Mouse (Mus musculus) heart, embryonic 16.5 days (tissue): Measurements from ENCODE around the gene Itga2b. TPM values are rescaled to one million over a fixed set of nuclear protein-coding genes. Genes with fewer than 3 reads are reported as not detected.

Source experiments
- ATAC-seq: fragments of 200-750 bp; cut with Nextera tagmentation; replicated peaks from 2 replicates; pipeline ENCODE4 v1.8.0; 2017; ENCODE audit warnings: moderate number of reproducible peaks; ENCODE audit not compliant: insufficient read depth, low FRiP score; ENCODE audit errors: extremely low read depth
- H3K27ac ChIP-seq: fragments of 300-500 bp; sonication (generic); 2 replicates; pipeline ENCODE4 v1.5.1; 2014; ENCODE audit warnings: mild to moderate bottlenecking, low read length, control low read depth, moderate library complexity
- H3K27me3 ChIP-seq: fragments of 300-500 bp; sonication (generic); 2 replicates; pipeline ENCODE4 v1.6.1; 2014; ENCODE audit warnings: low read length, mixed read lengths; ENCODE audit not compliant: control insufficient read depth, insufficient read depth
- H3K36me3 ChIP-seq: fragments of 300-500 bp; sonication (generic); 2 replicates; pipeline ENCODE4 v1.6.1; 2014; ENCODE audit not compliant: control insufficient read depth, insufficient read depth
- H3K4me1 ChIP-seq: fragments of 300-500 bp; sonication (generic); 2 replicates; pipeline ENCODE4 v1.6.1; 2014; ENCODE audit warnings: low read length, mixed read lengths; ENCODE audit not compliant: control insufficient read depth, insufficient read depth
- H3K4me2 ChIP-seq: fragments of 300-500 bp; sonication (generic); 2 replicates; pipeline ENCODE4 v1.6.1; 2014; ENCODE audit warnings: low read depth, mild to moderate bottlenecking, control low read depth, low read length
- H3K4me3 ChIP-seq: fragments of 300-500 bp; sonication (generic); 2 replicates; pipeline ENCODE4 v1.5.1; 2014; ENCODE audit warnings: mild to moderate bottlenecking, control low read depth, low read length
- H3K9ac ChIP-seq: fragments of 300-500 bp; sonication (generic); 2 replicates; pipeline ENCODE4 v1.6.1; 2014; ENCODE audit warnings: low read length, control low read depth
- H3K9me3 ChIP-seq: fragments of 300-500 bp; sonication (generic); replicated peaks from 2 replicates; pipeline ENCODE4 v1.6.1; 2016; ENCODE audit warnings: low read length; ENCODE audit not compliant: control insufficient read depth
- WGBS: fragments of 180-500 bp; shearing (Covaris S2); extraction: QIAGEN DNeasy Blood & Tissue Kit; methylation state at CpG from one replicate; pipeline ENCODE4 v1.1.7; 2014; 5-methylcytosine and 5-hydroxymethylcytosine counted together
- microRNA-seq: library from miRNA; unstranded; fragments of <30 nt; microRNA quantifications from one replicate; pipeline ENCODE4, GENCODE M21; 2017
- polyA plus RNA-seq: library from polyadenylated mRNA; unstranded; fragments of >200 nt; fragmentation: Nextera tagmentation; extraction: Ambion mirVana; gene quantifications from 2 replicates; pipeline ENCODE4 v1.2.1, GENCODE M21; 2015

The Itga2b gene
- polyA plus RNA-seq, 1 experiment from 2014 or later = 6.6 TPM

- H3K27me3 ChIP-seq = no peaks in the 10 kb centered on the region
- H3K27ac ChIP-seq = peak overlapping the region; percentile 96
- H3K4me1 ChIP-seq = peaks cover 21% of the 10 kb centered on the region
- WGBS = under 1% methylated on average over 79 of the region's 85 CpGs
- H3K9me3 ChIP-seq = no peaks in the 10 kb centered on the region
- H3K9ac ChIP-seq = peak overlapping the region; percentile 96
- peaks cover 16% of the 10 kb centered on the region for H3K36me3 ChIP-seq
- peak overlapping the region; percentile 91 for H3K4me2 ChIP-seq
- H3K4me3 ChIP-seq = peak overlapping the region; percentile 80
- ATAC-seq = peak; percentile 76
Observed at GRCm38 (mm10) chr11:102406900-102407833, 62.8 kb downstream of the Itga2b start.

DNA sequence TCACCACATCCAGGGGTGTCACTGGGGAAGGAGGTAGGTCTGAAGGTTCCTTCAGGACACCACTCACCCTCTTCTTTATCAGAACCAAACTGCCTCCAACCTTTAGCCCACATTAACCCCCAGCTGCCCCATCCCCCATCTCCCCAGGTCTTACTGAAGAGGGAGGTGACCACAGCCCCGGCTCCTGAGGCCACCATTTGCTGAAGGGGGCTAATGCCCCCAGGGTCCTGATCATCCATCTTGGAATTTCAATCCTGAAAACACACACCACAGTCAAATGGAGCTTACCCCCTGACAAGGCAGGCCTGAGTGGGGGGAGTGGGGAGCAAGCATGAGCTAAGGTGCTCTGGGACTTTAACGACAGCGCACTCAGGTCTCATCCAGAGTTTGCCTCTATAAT, 63.5 kb downstream of the Itga2b start:
- Histone ChIP-seq H3K4me2 (peak overlapping the region; percentile 91), H3K9ac (peak overlapping the region; percentile 96), H3K27me3 (no peaks in the 10 kb centered on the region), H3K4me3 (peak overlapping the region; percentile 80), H3K9me3 (no peaks in the 10 kb centered on the region), H3K36me3 (peaks cover 16% of the 10 kb centered on the region), H3K4me1 (peaks cover 19% of the 10 kb centered on the region), H3K27ac (peak overlapping the region; percentile 96)
- 10% methylated on average over 3 of the region's 3 CpGs for WGBS
- no peak for ATAC-seq

GRCm38 (mm10) chr11:102405544-102406285, 64.2 kb downstream of the Itga2b start:
- no peak overlapping the region for H3K27ac ChIP-seq
- H3K27me3 ChIP-seq = peaks cover under 1% of the 10 kb centered on the region; the same call in 1 of the 2 replicates
- H3K4me3 ChIP-seq = peak overlapping the region; percentile 80
- no peak for ATAC-seq
- peak overlapping the region; percentile 91 for H3K4me2 ChIP-seq
- 83% methylated on average over 11 of the region's 11 CpGs for WGBS
- H3K9ac ChIP-seq = peak overlapping the region; percentile 96
- peaks cover 16% of the 10 kb centered on the region for H3K36me3 ChIP-seq
- peaks cover 16% of the 10 kb centered on the region for H3K4me1 ChIP-seq
- no peaks in the 10 kb centered on the region for H3K9me3 ChIP-seq

GRCm38 (mm10) chr11:102404161-102405010, 65.5 kb downstream of the Itga2b start:
- Histone ChIP-seq H3K4me2 (no peak overlapping the region), H3K27me3 (peaks cover 11% of the 10 kb centered on the region), H3K9ac (no peak overlapping the region), H3K9me3 (no peaks in the 10 kb centered on the region), H3K36me3 (peaks cover 16% of the 10 kb centered on the region), H3K4me3 (no peak overlapping the region), H3K27ac (no peak overlapping the region), H3K4me1 (peaks cover 14% of the 10 kb centered on the region)
- WGBS = 81% methylated on average over 18 of the region's 18 CpGs
- ATAC-seq = no peak

DNA sequence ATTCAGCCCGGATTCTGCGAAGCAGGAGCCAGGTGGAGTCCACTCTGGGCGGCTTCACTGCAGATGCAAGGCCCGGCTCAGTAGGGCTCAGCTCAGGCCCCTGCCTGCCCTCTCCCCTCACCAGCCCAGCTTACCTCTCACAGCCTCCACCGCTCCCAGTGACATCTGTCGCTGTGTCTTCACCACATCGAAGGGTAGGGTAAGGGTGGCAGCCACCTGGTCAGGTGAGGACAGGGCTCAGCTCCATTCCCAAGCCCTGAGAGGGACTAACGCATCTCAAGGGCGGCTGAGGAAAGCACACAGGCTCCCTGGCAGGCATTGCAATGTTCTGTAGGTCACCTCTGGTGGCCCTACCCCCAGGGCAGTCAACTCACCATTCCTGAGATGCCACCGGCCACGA, 66.3 kb downstream of the Itga2b start:
- Histone ChIP-seq H3K36me3 (peaks cover 16% of the 10 kb centered on the region), H3K4me3 (no peak overlapping the region), H3K9me3 (no peaks in the 10 kb centered on the region), H3K9ac (no peak overlapping the region), H3K4me1 (peaks cover 14% of the 10 kb centered on the region), H3K27ac (no peak overlapping the region), H3K27me3 (peaks cover 18% of the 10 kb centered on the region), H3K4me2 (no peak overlapping the region)
- no peak for ATAC-seq
- 95% methylated on average over 11 of the region's 11 CpGs for WGBS

Small RNA genes within 50 kb of the gene (microRNA-seq; reads per million reads assigned to microRNA genes)
- gene Mir6930 = not detected

Other genes with a start within 250 kb of the Itga2b start
- 86.7 and 96.4 TPM in 2 replicates for gene Hdac5, start 240.0 kb downstream of the Itga2b start, polyA plus RNA-seq
- 11.8 and 12.3 TPM in 2 replicates for gene BC030867, start 221.2 kb downstream of the Itga2b start, polyA plus RNA-seq
- gene Asb16, start 201.4 kb downstream of the Itga2b start, polyA plus RNA-seq = 0.08 and 0.09 TPM in 2 replicates
- 42.6 and 44.9 TPM in 2 replicates for gene Tmub2, start 185.2 kb downstream of the Itga2b start, polyA plus RNA-seq
- 7.1 and 9.1 TPM in 2 replicates for gene Atxn7l3, start 173.5 kb downstream of the Itga2b start, polyA plus RNA-seq
- 57.8 and 58.9 TPM in 2 replicates for gene Ubtf, start 150.4 kb downstream of the Itga2b start, polyA plus RNA-seq
- 14.9 TPM in 2 replicates for gene Slc4a1, start 103.9 kb downstream of the Itga2b start, polyA plus RNA-seq
- 0.72 and 1.3 TPM in 2 replicates for gene Rundc3a, start 76.7 kb downstream of the Itga2b start, polyA plus RNA-seq
- 308 and 331 TPM in 2 replicates for gene Slc25a39, start 62.2 kb downstream of the Itga2b start, polyA plus RNA-seq
- 215 and 234 TPM in 2 replicates for gene Grn, start 39.8 kb downstream of the Itga2b start, polyA plus RNA-seq
- 3.0 and 3.9 TPM in 2 replicates for gene Fam171a2, start 22.4 kb downstream of the Itga2b start, polyA plus RNA-seq
- gene Gpatch8, start 86.3 kb upstream of the Itga2b start, polyA plus RNA-seq = 33.9 and 39.2 TPM in 2 replicates
- 9.5 and 13.6 TPM in 2 replicates for gene Gm11627, start 109.3 kb upstream of the Itga2b start, polyA plus RNA-seq
- 12.4 and 15.6 TPM in 2 replicates for gene Fzd2, start 134.3 kb upstream of the Itga2b start, polyA plus RNA-seq
- 0.28 and 0.40 TPM in 2 replicates for gene Meioc, start 193.6 kb upstream of the Itga2b start, polyA plus RNA-seq
- gene Ccdc43, start 227.7 kb upstream of the Itga2b start, polyA plus RNA-seq = 34.4 and 38.2 TPM in 2 replicates